Mouse (Mus musculus) urinary bladder, postnatal 14 days (tissue): ENCODE results near the gene Paqr9.

Experiments
- DNase-seq: peaks from one replicate; pipeline ENCODE4 v3.0.0; 2021; ENCODE audit warnings: low spot score

The Paqr9 gene

GRCm38 (mm10) chr9:95559059-95559935 lies at the start of gene Paqr9:
Paqr9 (plus strand) TSS chr9:95559657.
- no peak for DNase-seq

DNA sequence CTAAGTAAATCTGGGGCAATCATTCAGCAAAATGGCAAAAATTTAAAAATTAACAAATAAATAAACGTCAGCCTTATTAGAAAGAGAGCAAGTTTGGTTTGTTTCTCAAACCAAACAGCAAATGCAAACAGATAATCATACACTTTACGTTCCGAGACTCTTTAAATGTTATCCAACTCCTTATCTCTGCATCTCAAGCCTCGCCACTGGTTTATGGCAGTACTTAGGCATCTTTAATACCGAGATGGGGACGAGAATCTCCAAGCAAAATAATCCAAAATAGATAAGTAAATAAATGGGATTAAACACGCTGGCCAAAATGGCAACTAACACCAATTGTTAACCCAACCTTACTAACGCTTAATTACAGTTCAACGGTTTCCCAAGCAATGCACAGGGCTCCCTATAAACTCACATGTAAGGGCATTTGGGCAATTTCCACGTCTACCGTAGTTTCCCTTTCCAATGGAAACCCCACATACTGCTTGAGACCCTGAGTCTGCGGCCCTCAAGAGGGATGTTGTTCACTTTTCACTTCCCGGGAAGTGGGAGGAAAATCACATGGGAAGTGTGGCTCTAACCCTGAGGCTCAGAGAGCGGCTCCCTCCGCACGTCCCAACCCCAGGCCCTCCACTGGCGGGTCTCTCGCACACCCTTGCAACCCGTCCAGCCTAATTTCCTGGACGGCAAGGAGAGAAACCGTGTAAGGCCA lies 48.6 kb upstream of the Paqr9 start:
- no peak for DNase-seq

GRCm38 (mm10) chr9:95511472-95512330 lies 47.8 kb upstream of the Paqr9 start, which contains the start of gene U2surp:
U2surp (minus strand) TSS chr9:95511996.
- peak; percentile 96 for DNase-seq

- DNase-seq: peak; percentile 4
Measured at GRCm38 (mm10) chr9:95512331-95513030, 47.0 kb upstream of the Paqr9 start.

DNA sequence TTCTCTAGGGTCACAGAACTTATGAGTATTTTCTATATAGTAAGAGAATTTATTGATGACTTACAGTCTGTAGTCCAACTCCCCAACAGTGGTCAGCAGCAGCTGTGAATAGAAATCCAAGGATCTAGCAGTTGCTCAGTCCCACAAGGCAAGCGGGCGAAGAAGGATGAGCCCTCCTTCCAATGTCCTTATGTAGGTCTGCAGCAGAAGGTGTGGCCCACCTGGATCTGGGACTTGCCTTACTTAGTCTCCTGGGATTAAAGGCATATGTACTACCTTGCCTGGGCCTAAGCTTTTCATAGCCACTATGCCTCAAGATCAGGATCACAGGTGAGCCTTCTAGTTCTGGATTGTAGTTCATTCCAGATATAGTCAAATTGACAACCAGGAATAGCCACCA lies 45.7 kb upstream of the Paqr9 start:
- DNase-seq: no peak

DNA sequence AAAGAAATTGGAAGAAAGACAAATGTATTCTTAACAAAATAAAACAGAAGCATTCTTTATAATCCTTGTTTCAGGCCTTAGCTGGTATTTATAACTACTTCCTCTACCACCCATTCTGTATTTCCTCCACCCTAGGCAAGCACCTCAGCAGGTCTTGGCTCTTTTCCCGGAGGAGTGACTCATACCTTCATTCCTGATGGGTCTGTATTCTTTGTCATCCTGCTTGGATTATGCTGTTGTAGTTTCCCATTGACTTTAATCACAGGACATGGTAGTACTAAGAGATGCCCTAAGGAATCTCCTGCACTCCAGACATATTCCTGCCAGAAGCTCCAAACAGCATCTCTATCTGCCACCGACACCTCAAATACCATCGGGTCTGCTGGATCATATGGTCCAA lies 45.1 kb upstream of the Paqr9 start:
- DNase-seq: peak; percentile 47

DNA sequence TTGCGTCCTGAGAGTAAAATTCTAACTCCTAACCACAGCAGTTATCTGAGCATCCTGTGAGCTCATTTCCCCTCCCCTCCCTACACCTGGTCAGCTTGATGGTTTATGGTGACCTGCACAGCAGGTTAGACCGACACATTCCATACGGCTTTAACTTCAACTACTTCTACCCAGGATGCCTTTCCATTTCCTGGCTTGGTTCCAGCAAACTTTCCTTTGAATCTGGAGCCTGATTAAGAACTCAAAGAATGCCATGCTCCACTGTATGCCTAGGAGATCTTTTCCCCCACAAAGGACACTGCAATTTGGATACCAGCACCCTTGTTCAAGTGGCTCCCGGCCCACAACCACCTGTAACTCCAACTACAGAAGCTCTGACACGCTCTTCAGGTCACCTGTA lies 38.9 kb upstream of the Paqr9 start:
- no peak for DNase-seq

DNA sequence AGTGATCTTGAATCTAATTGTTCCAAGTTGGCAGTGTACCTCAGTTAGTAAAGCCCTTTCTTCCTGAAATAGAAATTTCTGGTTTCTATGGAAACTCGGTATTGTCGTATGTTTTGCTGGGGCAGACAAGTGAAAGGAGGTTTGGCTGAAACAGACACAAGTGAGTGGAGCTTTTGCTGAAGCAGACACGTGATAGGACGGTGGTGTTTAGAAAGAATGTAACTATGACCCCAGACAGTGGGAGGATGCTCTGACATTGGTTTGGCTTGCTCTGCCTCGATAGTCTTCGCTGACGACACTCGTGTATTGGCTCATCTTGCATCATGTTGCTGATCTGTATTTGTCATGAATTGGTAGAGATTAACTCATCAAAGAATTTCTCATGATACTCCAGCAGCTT lies 38.4 kb upstream of the Paqr9 start:
- no peak for DNase-seq

DNA sequence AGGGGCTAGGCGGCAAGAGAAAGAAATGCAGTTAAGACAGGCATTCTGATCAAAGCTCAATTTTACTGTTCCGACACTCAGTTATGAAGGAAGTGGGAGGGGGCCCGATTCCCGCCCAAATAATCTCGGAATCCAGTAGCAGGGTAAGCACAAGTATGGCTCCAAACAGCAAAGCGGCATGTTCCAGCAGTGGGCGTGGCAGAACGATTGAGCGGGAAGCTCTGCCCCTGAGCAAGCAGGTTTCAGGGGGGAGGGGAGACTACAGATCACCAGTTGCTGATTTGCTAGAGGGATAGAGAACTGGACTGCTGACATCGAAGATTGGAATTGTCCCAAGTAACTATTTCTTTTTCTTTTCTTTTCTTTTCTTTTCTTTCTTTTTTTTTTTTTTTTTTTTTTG lies 37.9 kb upstream of the Paqr9 start:
- peak; percentile 4 for DNase-seq

DNA sequence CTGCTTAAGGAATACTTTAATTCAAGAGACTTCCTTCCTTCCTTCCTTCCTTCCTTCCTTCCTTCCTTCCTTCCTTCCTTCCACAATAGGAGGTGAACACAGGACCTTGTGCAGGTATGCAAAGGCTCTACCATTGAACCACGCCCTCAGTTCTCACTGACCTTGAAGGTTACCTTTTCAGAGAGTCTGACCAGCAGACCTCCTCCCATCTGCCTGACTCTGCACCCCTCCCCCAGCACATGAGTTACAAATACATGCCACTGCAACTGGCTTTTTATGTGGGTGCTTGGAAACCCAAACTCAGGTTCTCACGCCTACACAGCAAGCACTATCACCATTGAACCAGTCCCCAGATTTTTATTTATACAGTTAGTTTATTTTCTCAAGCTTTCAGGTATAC lies 36.9 kb upstream of the Paqr9 start:
- no peak for DNase-seq

DNA sequence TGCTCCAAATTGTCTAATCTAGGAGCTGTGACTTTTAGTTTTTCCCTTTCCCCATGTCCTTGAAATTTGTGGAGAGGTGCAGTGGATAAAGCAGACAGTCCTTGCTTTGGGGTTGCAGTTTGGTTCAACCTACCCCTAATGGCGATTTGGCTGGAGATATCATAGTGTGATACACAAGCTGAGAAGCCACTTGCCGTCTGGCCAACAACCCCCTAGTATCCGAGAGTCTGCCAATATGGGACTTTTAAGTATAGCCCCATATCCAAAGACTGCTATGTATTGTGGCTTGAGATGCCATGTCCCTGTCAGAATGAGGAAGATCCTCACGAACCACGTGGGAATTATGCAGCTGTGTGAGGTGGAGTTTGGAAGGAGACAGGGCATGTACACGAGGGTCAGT lies 34.1 kb upstream of the Paqr9 start:
- DNase-seq: no peak

DNA sequence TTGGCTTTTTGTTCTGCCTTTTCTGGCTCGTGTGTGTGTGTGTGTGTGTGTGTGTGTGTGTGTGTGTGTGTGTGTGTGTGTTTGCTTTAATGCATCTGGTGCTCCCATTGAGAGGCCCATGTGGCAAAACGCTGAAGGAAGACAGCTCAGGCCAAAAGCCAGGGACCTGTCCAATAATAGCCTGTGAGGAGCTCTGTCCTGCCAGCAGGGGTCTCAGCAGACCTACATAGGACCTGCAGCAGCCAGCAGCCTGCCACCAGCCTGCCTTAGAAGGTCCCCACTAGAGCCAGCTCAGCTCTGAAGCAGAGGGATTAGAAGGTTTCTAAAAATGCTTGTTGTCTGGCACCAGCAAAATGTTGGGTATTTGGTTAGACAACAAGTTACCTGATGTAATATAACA lies 33.5 kb upstream of the Paqr9 start:
- peak; percentile 7 for DNase-seq

GRCm38 (mm10) chr9:95527676-95528075 lies 31.8 kb upstream of the Paqr9 start:
- DNase-seq: no peak

DNA sequence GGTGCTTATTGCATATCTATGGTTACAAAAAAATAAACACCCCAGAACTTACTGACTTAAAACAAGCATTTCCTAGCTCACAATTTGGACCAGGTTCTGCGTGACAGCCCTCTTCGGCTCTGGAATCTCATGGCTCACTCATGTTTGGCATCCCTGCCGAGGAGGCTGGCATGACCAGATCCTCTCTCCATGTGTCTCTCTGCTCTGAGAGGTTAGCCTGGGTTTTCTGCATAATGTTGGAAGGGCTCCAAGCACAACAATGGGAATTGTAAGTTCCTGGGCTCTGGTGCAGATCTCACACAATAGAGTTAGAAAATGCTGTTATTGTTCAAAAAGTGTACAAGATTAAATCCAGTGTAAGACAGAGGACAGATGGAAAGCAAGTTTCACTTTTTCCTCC lies 28.3 kb upstream of the Paqr9 start:
- no peak for DNase-seq

DNA sequence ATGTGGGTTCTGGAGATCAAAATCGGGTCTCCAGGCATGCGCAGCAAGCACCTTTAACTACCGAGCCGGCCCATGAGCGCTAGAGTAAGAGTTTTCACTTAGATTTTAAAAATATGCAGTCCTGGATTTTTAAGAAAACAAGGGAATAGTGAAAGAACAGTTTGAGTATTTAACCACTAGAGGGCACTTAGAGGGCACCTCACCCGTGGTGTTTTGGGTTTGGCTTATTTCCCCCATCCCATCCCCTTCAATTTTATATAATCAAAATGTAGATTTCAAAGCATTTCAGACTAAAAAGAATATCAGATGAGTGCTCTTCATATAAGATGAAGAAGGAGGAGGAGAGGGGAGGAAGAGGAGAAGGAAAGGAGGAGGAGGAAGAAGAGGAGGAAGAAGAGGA lies 25.6 kb upstream of the Paqr9 start:
- DNase-seq: no peak

DNA sequence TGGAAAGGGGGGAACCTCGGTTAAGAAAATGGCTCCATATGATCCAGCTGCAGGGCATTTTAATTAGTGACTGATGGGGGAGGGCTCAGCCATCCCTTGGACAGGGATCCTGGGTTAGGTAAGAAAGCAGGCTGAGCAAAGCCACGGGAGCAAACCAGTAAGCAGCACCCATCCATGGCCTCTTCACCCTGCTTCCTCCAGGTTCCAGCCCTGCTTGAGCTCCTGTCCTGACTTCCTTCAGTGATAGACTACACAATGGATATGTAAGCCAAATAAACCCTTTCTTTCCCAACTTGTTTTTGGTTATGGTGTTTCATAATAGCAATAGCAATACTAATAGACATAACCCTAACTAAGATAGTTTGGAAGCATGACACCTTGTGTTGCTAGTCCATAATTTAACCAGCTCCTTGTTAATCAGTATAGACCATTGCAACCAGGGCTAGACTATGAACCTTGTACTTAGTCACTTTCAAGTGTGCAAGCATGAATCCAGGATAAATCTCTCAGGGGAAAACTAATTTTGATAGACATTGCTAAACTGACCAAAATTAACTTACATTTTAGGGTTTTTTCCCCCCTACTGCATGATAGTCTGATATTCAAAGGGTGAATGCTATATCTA lies 20.2 kb upstream of the Paqr9 start:
- no peak for DNase-seq

GRCm38 (mm10) chr9:95540487-95540886 lies 19.0 kb upstream of the Paqr9 start:
- peak; percentile 36 for DNase-seq

- DNase-seq: no peak
Measured at GRCm38 (mm10) chr9:95541208-95541607, 18.2 kb upstream of the Paqr9 start.

DNA sequence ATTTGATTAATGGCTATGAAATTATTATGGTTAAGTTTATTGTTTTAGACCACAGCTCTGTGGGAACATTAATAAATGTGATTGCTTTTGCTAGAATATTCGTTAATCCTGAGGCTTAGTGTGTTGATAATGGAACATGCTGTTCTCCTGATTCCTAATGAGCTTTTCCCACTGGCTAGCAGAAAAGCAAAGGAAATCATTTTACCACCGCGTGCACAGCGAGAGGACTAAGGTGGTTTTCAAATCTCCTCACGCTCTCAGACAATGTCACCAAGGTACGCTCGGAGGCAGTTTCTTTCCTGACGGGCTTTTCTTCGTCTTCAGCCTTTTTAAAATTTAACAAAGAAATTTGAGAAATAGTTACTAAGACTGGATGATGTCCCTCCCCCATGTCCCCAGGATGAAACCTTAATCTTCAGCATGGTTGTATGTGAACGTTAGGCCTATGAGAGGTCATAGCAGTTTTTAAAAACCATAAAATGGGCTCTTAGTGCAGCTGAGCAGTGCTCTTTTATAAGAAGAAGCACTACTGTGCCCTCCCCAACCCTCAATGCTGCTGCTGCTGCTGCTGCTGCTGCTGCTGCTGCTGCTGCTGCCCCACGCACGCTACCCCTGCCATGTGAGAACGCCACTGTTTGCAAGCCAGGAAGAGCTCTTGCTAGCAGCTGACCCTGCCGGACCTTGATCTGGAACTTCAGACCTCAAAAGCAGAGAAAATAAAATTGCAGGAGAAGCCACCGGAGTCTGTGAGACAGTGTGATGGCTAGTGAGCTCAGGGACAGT lies 17.6 kb upstream of the Paqr9 start:
- DNase-seq: no peak

DNA sequence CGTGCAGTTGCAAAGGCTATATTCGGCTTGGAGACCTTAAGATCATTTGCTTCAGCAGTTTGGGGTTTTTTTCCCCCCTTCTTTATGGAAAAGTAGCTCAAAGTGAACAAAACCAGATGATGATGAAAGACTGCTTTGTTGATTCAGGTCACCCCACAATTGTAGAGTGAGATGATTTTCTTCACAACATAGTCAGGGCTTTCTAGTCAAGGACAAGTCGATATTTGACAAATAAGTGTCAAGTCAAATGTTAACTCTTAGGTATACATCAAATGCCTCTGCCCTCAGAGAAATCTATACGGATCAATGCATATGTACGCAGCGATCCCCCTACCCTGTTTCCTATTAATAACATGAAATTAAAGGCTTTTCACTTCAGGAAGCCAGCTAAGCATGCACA lies 17.0 kb upstream of the Paqr9 start:
- DNase-seq: no peak

- no peak for DNase-seq
Measured at GRCm38 (mm10) chr9:95544598-95544997, 14.9 kb upstream of the Paqr9 start.
